Mouse (Mus musculus): ENCODE measurements around the gene Ccne1. TPM values are rescaled to one million over a fixed set of nuclear protein-coding genes. Genes with fewer than 3 reads are reported as not detected.
"Not testable (repeated sequence)": the region's sequence is repeated elsewhere in the genome, so short reads cannot be mapped to it uniquely, and the experiment has no call there.

Gene Ccne1
- total and polyA plus RNA-seq, 2 experiments = 0.37 TPM

DNA sequence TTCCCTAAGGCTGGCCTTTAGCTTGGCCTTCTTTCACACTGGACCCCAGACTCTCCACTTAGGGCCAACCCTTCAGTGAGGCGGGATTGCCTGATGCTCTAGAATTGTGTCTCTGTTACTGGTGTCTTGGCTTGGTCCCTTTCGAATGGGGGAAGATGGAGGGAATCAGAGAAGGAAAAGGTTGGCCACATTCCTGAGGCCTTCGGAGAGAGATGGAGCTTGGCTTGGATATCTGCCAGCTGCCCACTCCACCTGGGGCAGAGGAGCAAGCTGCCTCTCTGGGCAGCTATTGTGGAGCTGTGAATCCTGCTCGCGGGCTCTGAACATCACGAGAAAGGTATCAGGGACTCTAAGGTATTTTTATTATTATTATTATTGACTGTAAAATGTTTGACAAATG is 22.2 kb upstream of the Ccne1 start:
- H3K27ac ChIP-seq (replicated peaks; ENCODE audit: insufficient read depth, low read depth, low read length) = no peak overlapping the region
- no peak for TF ChIP-seq CTCF (IDR thresholded peaks at IDR 0.05; ENCODE audit: low read depth, low read length)
- no peaks in the 10 kb centered on the region for H3K36me3 ChIP-seq (ENCODE audit: control insufficient read depth, insufficient read depth, low read length)
- H3K4me3 ChIP-seq (ENCODE audit: insufficient read depth, low read depth, low read length) = no peak overlapping the region
- 89% methylated on average over 6 of the region's 6 CpGs for WGBS
- H3K9ac ChIP-seq (ENCODE audit: low read depth, low read length) = no peak overlapping the region
- H3K79me2 ChIP-seq (ENCODE audit: control insufficient read depth, insufficient read depth, low read length) = no peaks in the 10 kb centered on the region
- DNase-seq (ENCODE audit: extremely low read depth, low read depth, low spot score) = no peak
- H3K27me3 ChIP-seq (ENCODE audit: control insufficient read depth, insufficient read depth, low read length) = no peaks in the 10 kb centered on the region
- no peaks in the 10 kb centered on the region for H3K4me1 ChIP-seq (ENCODE audit: control insufficient read depth, insufficient read depth, low read length)

DNA sequence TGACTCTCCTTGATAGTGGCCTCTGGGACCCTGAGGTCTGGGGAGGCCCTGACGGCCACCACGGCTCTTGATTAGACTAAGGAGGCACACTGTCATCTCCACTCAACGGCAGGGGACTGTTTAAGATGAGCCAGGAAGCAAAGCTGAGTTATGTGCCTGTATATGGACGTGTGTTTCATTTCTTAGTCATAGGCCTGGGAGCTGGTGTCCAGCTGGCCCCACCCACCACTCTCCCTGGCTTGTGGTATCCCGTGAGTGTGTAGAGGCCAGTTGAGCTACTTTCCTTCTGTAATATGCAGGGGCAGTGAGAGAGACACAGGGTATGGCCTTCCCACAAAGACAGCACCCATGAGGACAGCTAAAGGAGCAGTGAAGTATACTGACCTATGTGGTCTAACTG is 20.9 kb upstream of the Ccne1 start:
- not testable (repeated sequence) for H3K9ac ChIP-seq (ENCODE audit: low read depth, low read length); H3K4me3 ChIP-seq (ENCODE audit: insufficient read depth, low read depth, low read length); DNase-seq (ENCODE audit: extremely low read depth, low read depth, low spot score); H3K27me3 ChIP-seq (ENCODE audit: control insufficient read depth, insufficient read depth, low read length); H3K79me2 ChIP-seq (ENCODE audit: control insufficient read depth, insufficient read depth, low read length); H3K4me1 ChIP-seq (ENCODE audit: control insufficient read depth, insufficient read depth, low read length); H3K27ac ChIP-seq (replicated peaks; ENCODE audit: insufficient read depth, low read depth, low read length); H3K36me3 ChIP-seq (ENCODE audit: control insufficient read depth, insufficient read depth, low read length)
- 79% methylated on average over 5 of the region's 5 CpGs for WGBS

DNA sequence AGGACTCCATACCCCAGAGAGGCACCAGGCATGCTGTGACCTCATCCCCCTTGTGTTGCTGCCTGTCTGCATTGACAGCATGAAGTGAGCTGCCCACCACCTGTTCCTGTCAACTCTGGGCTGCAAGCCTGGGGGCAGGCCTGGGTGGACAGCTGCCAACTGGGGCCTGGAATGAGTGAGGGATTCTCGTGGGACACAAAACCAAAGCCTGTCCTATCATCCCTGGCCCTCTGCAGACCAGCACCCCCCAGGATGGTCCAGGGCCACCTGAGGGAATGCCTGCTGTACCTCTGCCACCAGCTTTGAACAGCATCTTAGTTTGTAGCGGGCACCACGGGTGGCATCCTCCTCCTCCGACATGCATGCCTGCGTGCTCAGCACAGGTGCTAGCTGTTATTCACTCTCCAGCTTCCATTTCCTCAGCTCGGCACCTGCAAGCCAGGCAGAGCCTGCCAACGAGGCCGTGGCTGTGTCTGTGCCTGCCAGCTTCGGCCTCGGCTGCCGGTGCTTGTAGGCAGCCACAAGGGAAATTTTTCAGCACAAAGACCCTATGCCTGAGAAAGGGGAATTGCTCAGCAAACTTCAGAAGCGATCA is 18.3 kb upstream of the Ccne1 start:
- no peak for DNase-seq (ENCODE audit: extremely low read depth, low read depth, low spot score)
- Histone ChIP-seq H3K4me3 (ENCODE audit: insufficient read depth, low read depth, low read length) (no peak overlapping the region), H3K27me3 (ENCODE audit: control insufficient read depth, insufficient read depth, low read length) (no peaks in the 10 kb centered on the region), H3K79me2 (ENCODE audit: control insufficient read depth, insufficient read depth, low read length) (no peaks in the 10 kb centered on the region), H3K4me1 (ENCODE audit: control insufficient read depth, insufficient read depth, low read length) (no peaks in the 10 kb centered on the region), H3K9ac (ENCODE audit: low read depth, low read length) (no peak overlapping the region), H3K36me3 (ENCODE audit: control insufficient read depth, insufficient read depth, low read length) (no peaks in the 10 kb centered on the region), H3K27ac (replicated peaks; ENCODE audit: insufficient read depth, low read depth, low read length) (no peak overlapping the region)
- TF ChIP-seq CTCF (IDR thresholded peaks at IDR 0.05; ENCODE audit: low read depth, low read length) (no peak), POLR2A (IDR thresholded peaks at IDR 0.05; ENCODE audit: extremely low read depth, insufficient read depth, low read length) (no peak)
- 85% methylated on average over 12 of the region's 12 CpGs for WGBS

DNA sequence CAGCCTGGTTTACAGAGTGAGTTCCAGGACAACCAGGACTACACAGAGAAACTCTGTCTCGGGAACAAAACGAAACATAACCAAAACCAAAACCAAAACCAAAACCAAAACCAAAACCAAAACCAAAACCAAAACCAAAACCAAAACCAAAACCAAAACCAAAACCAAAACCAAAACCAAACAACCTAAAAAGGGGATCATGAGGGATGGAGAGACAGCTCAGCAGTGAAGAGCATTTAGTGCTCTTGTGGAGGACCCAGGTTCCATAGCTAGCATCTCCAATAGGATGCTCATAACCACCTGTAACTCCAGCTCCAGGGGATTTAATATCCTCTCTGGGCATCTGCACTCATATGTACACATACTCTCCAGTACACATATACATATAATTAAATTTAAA is 16.8 kb upstream of the Ccne1 start:
- WGBS = 93% methylated on average over 2 of the region's 2 CpGs
- not testable (repeated sequence) for DNase-seq (ENCODE audit: extremely low read depth, low read depth, low spot score); H3K4me3 ChIP-seq (ENCODE audit: insufficient read depth, low read depth, low read length); H3K27ac ChIP-seq (replicated peaks; ENCODE audit: insufficient read depth, low read depth, low read length); H3K9ac ChIP-seq (ENCODE audit: low read depth, low read length); H3K27me3 ChIP-seq (ENCODE audit: control insufficient read depth, insufficient read depth, low read length); H3K36me3 ChIP-seq (ENCODE audit: control insufficient read depth, insufficient read depth, low read length); H3K4me1 ChIP-seq (ENCODE audit: control insufficient read depth, insufficient read depth, low read length); H3K79me2 ChIP-seq (ENCODE audit: control insufficient read depth, insufficient read depth, low read length)

DNA sequence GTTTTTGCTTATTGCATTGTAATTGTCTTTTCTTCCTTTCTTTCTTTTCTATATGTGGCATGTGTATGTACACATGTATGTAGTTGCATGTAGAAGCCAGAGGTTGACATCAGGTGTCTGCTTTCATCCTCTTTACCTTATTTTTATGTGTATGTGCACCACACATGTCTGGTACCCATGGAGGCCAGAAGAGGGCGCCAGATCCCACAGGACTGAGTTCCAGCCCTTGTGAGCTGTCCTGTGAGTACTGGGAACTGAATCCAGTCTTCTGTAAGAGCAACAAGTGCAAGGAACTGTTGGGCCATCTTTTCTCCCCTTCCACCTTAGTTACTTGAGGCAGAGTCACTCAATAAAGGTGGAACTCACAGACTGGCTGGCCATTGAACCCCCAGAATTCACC is 11.3 kb upstream of the Ccne1 start:
- no peaks in the 10 kb centered on the region for H3K36me3 ChIP-seq (ENCODE audit: control insufficient read depth, insufficient read depth, low read length)
- no peak overlapping the region for H3K4me3 ChIP-seq (ENCODE audit: insufficient read depth, low read depth, low read length)
- no peaks in the 10 kb centered on the region for H3K27me3 ChIP-seq (ENCODE audit: control insufficient read depth, insufficient read depth, low read length)
- H3K4me1 ChIP-seq (ENCODE audit: control insufficient read depth, insufficient read depth, low read length) = no peaks in the 10 kb centered on the region
- no peaks in the 10 kb centered on the region for H3K79me2 ChIP-seq (ENCODE audit: control insufficient read depth, insufficient read depth, low read length)
- no peak overlapping the region for H3K27ac ChIP-seq (replicated peaks; ENCODE audit: insufficient read depth, low read depth, low read length)
- H3K9ac ChIP-seq (ENCODE audit: low read depth, low read length) = no peak overlapping the region
- 10% methylated on average over 1 of the region's 1 CpGs for WGBS
- no peak for TF ChIP-seq POLR2A (IDR thresholded peaks at IDR 0.05; ENCODE audit: extremely low read depth, insufficient read depth, low read length)
- TF ChIP-seq CTCF (IDR thresholded peaks at IDR 0.05; ENCODE audit: low read depth, low read length) = no peak
- no peak for DNase-seq (ENCODE audit: extremely low read depth, low read depth, low spot score)

DNA sequence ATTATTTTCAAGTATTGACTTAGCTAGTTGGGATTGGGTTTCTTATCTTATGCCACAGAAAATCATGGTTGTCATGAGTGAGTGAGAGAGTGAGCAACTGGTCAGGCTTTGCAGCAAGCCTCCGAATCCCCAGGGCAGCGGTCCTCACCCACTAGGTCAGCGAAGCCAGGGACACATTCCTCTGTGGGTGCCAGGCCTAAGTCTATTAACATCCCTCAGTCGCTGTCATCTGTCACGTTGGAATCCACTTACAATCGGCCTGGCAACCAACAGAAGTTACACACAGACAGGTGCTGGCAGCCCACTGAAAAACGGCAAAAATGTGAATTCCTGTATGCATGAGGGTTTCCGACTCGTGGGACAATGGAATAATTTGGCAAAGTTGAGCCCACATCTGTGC is 5.1 kb upstream of the Ccne1 start:
- Histone ChIP-seq H3K27ac (replicated peaks; ENCODE audit: insufficient read depth, low read depth, low read length) (no peak overlapping the region), H3K4me1 (ENCODE audit: control insufficient read depth, insufficient read depth, low read length) (peaks cover 5% of the 10 kb centered on the region), H3K9ac (ENCODE audit: low read depth, low read length) (no peak overlapping the region), H3K36me3 (ENCODE audit: control insufficient read depth, insufficient read depth, low read length) (no peaks in the 10 kb centered on the region), H3K79me2 (ENCODE audit: control insufficient read depth, insufficient read depth, low read length) (no peaks in the 10 kb centered on the region), H3K4me3 (ENCODE audit: insufficient read depth, low read depth, low read length) (no peak overlapping the region), H3K27me3 (ENCODE audit: control insufficient read depth, insufficient read depth, low read length) (no peaks in the 10 kb centered on the region)
- TF ChIP-seq CTCF (IDR thresholded peaks at IDR 0.05; ENCODE audit: low read depth, low read length) = no peak
- no peak for TF ChIP-seq POLR2A (IDR thresholded peaks at IDR 0.05; ENCODE audit: extremely low read depth, insufficient read depth, low read length)
- WGBS = 86% methylated on average over 9 of the region's 9 CpGs
- DNase-seq (ENCODE audit: extremely low read depth, low read depth, low spot score) = no peak

Measured in liver, adult 2 months (tissue).